Mouse (Mus musculus) G1E (cell line): ENCODE results near the gene Zfp574.

Experiments used
- CTCF ChIP-seq: IDR thresholded peaks from 2 replicates; pipeline ENCODE4 v1.5.1; 2012; ENCODE audit warnings: low read depth, low read length, inconsistent platforms, mixed read lengths
- GATA1 ChIP-seq: IDR thresholded peaks from 2 replicates; pipeline ENCODE4 v1.6.1; 2012; ENCODE audit warnings: borderline replicate concordance, low read length, inconsistent platforms, mixed read lengths

- no peak for TF ChIP-seq CTCF
- TF ChIP-seq GATA1: no peak
These were observed 58.2 kb downstream of the Zfp574 start for GRCm38 (mm10) chr7:25130565-25130964.
